Mouse (Mus musculus) cerebellum, adult 2 months (tissue): ENCODE measurements at regions not wholly inside any gene's neighbourhood (a gene's known extent, or its start where the extent isn't known, plus 50 kb on each side); places are given as distances from the start of the nearest gene placed in this dataset.

Source experiments
- CTCF ChIP-seq: fragments of 200-500 bp; IDR thresholded peaks from 2 replicates; pipeline ENCODE4 v1.5.1; 2011; ENCODE audit warnings: low read depth, mild to moderate bottlenecking, control low read depth, low read length, moderate library complexity, borderline replicate concordance; ENCODE audit not compliant: insufficient read depth
- POLR2A ChIP-seq: fragments of 200-500 bp; IDR thresholded peaks from 2 replicates; pipeline ENCODE4 v1.6.1; 2011; ENCODE audit warnings: low read length, control low read depth, borderline replicate concordance; ENCODE audit not compliant: insufficient read depth

DNA sequence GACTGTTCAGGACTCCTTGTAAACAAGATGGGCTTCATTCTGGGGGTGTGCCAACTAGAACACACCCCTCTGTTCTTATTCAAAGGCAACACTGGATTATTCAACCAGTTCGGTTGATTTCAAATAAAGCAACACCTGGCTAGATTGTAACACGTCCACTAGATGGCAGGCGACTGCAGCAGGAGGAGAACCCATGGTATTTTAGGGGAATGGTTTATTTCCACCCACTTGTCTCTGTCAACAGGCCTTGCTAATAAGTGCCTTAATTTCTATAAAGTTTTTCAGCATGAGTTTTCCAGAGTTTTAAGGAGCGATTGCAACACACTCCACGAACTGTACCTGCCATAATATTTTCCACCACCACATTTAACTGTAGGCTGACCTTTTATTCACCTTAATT is 160.1 kb downstream of the Cd109 start:
- peak; percentile 87 for TF ChIP-seq CTCF
- TF ChIP-seq POLR2A, result no peak
